Mouse (Mus musculus) kidney, adult 11 months (tissue): ENCODE measurements around the gene Eif3d.

Experiments
- DNase-seq: peaks from one replicate; pipeline ENCODE4 v3.0.0; 2022

Gene Eif3d

DNA sequence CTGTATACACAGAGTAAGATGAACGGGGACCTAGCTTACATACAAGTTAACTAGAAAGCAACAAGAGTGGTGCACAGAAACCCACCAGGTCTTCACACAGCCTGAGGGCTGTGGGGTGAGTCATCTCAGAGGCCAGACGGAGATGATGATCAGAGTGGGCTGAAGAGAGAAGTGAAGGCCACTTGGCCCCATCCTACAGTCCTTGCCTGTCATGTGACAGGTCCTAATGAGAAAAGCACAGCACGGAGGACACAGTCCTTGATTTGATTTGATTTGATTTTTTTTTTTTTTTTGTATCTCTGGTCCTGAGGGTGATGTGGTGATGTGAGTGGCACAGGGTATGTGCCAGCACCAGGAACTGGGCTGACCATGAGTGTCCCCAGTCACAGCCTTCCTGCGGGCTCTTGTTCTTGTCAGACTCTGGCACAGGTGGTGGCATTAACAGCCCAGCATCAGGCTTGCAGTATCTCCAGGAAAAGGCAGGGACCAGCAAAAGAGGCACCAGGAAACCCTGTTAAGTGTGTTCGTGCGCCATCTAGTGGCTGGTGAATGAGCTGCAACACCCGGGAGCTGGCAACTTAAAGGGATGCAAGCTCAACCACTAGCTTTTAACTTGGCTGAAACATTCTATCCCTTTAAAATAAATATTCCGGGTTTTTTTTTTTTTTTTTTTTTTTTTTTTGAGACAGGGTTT, 53.6 kb downstream of the Eif3d start:
- peak; percentile 91 for DNase-seq

DNA sequence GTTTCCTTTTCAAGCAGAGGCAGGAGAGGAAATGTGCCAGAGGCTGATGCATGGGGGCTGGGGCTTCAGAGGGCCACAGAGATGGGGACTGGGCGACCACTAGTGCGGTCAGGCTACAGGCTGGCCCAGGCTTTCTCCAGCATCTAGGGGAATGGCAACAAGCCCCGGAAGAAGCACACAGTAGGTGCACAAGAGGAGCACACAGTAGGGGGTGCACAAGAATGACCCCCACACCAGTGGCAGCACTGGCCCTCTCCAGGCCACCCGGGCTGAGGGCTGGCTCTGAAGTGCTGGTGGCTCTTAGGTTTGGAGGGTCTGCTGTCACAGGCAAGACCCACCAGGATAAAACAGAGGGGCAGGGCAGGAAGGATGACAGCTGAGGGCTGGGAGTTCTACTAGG, 55.3 kb downstream of the Eif3d start:
- no peak for DNase-seq

DNA sequence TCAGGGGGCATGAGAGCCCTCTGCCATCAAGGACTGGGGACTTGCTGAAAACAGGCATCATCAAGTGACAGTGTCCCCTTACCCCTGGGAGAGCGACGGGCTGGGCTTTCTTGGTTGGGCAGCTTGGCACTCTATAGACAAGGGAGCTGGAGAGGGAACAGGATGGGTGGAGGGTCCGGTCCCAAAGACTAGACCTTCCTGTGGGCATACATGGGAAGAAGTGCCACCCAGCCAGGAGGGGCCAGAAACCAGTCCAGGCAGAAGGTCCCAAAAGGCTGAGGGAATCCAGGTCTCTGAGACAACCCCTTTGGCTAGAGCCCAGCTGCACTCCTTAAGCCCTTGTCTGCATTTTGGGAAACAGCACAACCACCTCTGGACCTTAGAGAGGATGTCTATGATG, 56.1 kb downstream of the Eif3d start:
- no peak for DNase-seq

DNA sequence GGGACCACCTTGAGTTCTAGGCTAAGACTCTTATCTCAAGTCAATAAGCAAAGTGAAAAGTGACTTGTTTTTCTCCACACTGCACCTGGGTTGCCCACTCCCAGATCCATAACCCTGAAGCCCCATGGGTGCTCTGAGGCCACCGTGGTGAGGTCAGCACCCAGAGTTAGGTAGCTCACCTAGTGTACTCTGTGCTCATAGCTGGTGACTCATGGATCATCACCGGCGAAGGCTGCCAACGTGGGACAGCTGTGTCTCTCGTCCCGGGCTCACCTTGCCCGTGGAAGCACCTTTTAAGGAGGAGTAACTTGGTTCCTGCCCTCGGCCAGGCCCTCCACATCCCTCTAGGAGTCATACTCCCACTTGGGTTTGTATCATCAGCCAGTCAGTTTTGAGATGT, 57.6 kb downstream of the Eif3d start:
- DNase-seq = no peak

DNA sequence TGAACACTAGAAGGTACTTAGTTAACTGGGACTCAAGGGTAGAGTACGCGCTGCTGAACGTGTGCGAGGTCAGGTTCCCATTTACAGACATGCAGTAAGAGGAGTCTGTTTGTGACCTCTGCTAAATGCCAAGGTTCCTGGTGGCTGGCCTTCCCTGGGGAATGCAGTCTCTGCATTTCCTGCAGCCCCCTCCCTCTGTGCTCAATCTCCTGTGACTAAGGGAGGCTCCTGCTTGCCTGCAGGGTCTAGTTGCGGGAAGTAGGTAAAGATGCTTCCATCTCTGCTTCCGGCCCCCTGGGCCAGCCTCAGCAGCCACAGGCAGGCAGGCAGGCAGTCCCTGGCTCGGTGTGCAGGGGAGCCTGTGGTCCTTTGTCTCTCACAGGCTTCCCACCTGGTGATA, 58.0 kb downstream of the Eif3d start:
- DNase-seq = no peak

DNA sequence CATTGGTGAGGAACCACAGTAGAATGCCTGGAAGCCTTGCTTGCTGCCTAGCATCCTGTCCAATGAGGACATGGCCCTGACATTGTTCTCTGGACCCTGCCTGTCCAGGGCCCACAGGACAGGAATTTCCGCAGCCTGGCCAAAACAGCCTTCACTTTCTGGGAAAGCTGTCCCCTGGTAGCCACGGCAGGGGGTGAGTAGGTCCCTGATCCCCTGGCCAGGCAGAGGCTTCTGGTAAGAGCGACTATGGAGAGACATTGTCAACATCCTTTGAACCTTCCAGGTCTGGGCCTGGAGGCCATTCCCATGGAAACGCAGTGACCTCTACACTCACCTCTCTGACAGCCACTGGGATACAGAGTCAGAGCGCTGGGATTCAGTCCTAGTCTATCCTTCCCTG, 58.6 kb downstream of the Eif3d start:
- peak; percentile 62 for DNase-seq

DNA sequence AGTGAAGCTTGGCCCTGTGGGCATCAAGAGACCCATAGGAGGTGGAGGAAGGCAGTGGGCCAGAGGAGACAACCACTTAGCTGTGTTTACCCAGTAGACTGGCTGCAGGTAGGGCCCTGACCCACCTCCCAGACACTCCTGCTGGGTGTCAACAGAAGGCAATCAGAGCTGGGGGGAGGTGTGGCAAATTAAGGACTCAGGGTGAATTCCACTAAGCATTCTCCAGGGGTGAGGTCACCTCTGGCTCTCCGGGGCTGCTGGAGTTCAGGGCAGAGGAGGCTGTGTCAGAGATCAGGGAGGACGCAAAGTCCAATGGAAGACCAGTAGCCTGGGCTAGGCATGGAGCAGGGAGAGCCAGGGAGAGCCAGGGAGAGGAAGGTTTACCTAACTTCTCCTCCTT, 59.5 kb downstream of the Eif3d start:
- peak; percentile 93 for DNase-seq
